Mouse (Mus musculus) lung, postnatal 0 days (tissue): Measurements from ENCODE around the gene H2-Ob.

ENCODE experiments used
- CTCF ChIP-seq: IDR thresholded peaks from 2 replicates; pipeline ENCODE4 v1.5.1; 2016; ENCODE audit warnings: antibody characterized with exemption, mild to moderate bottlenecking
- EP300 ChIP-seq: IDR thresholded peaks from 2 replicates; pipeline ENCODE4 v1.6.1; 2016; ENCODE audit warnings: antibody characterized with exemption, mild to moderate bottlenecking, control low read depth

DNA sequence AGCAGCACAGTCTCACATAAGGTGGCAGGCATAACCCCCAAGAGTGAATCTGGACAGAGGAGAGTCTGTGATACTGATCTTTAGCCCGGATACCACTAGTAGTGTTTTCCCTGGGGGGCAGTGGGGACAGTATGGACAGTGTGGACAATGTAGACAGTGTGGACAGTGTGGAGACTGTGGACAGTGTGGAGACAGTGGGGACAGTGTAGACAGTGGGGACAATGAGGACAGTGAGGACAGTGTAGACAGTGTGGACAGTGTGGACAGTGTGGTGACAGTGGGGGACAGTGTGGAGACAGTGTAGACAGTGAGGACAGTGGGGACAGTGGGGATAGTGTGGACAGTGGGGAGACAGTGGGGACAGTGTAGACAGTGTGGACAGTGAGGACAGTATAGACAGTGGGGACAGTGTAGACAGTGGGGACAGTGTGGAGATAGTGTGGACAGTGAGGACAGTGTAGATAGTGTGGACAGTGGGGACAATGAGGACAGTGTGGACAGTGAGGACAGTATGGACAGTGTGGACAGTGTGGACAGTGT, 41.9 kb downstream of the H2-Ob start:
- TF ChIP-seq CTCF (no peak), EP300 (no peak)
